Mouse (Mus musculus): ENCODE results near the gene Pomgnt1.

Gene Pomgnt1

DNA sequence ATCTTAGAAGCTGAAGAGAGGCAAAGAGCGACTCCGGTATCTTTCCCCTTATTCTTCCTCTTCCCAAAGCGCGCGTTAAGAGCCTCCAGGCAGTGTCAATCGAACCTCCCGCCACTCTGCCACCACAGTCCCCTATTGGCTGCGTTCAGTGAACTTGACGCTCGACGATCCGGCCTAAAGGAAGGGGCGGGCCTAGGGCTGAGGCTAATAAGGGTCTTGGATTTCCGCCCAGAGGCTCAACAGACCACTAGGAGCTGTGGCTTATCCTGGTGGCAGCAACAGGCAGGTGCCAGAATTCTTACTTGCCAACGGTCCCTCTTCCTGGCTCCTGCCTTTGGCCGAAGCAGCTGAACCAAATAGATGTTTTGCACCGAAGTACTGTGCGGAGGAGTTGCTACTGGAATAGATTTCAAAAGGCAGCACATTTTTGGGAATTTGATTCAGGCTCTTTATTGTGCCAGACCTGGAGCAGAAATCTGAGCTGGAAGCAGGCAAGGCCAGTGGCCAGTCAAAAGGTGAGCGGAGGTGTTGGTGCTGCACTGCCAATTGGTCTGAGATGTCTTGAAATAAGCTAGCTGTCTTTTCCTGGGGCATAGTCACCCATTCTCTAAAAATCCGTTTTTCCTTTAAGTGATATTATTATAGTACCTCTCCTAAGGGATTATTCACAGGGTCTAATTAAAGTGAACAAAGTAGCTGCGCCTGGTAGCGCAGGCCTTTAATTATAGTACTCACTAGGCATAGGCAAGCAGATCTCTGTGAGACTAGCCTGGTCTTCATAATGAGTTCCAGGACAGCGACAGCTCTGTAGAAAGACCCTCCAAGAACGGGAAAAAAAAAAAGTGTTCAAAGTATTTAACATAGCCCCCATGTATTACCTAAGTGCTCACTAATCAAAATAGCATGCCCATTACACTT is at the start of gene Pomgnt1, which contains the start of gene Rad54l:
Pomgnt1 (plus strand) TSS at position 239 of the 918 bp plus-strand sequence.
Rad54l (minus strand) TSS at position 89 of the 918 bp plus-strand sequence.
- POLR2A ChIA-PET, result interaction anchor here (0.5 to 6.0 kb wide), 91 partner anchors 8 to 825 kb away, joined by 3 to 47 read pairs (median 4); partner anchors contain the start of genes Gpbp1l1 (in 3 of the 4), Lrrc41 (in 3 of the 4), Nsun4 (in 3 of the 4) and Pik3r3 (in 3 of the 4)
- CTCF ChIA-PET, result interaction anchor here (0.7 to 2.2 kb wide), 10 partner anchors 11 to 97 kb away, joined by 3 to 8 read pairs (median 4); partner anchors contain the start of genes Lrrc41 (in 1 of the 4), Tspan1 (in 1 of the 4) and Uqcrh (in 1 of the 4)

DNA sequence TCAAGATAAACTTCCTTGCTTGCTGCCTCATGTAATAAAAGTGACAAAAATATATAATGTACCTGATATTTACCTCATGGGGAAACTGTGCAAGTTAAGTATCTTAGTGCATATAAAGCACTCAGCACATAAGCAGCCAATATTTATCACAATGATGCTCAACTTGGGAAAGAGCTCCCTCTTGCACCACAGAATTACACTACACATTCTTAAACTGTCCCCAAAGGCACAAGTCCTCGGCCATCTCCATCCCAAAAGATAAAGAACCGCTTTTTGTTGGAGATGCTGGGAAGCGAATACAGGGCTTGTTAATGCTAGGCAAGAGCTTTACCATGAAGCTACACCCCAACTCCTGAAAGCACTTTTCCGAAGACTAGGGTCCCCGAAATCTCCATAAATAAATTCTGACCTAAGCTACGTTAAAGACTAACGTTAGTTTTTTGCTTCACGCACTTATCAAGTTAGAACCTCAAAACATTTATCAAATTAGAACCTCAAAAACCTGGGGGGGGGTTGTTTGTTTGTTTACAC is 49.4 kb upstream of the Pomgnt1 start:
- POLR2A ChIA-PET, result interaction anchor here (0.5 to 5.5 kb wide), 50 partner anchors 8 to 1082 kb away, joined by 3 to 79 read pairs (median 5); partner anchors contain the start of genes Nsun4 (in 4 of the 4), Pomgnt1 (in 3 of the 4), Rad54l (in 3 of the 4) and Atpaf1 (in 1 of the 4)
- CTCF ChIA-PET, result interaction anchor here in 2 of 4 experiments (0.6 to 3.0 kb wide), 9 partner anchors 11 to 48 kb away, joined by 3 to 11 read pairs (median 3); partner anchors contain the start of gene Nsun4 (in 2 of the 2)

DNA sequence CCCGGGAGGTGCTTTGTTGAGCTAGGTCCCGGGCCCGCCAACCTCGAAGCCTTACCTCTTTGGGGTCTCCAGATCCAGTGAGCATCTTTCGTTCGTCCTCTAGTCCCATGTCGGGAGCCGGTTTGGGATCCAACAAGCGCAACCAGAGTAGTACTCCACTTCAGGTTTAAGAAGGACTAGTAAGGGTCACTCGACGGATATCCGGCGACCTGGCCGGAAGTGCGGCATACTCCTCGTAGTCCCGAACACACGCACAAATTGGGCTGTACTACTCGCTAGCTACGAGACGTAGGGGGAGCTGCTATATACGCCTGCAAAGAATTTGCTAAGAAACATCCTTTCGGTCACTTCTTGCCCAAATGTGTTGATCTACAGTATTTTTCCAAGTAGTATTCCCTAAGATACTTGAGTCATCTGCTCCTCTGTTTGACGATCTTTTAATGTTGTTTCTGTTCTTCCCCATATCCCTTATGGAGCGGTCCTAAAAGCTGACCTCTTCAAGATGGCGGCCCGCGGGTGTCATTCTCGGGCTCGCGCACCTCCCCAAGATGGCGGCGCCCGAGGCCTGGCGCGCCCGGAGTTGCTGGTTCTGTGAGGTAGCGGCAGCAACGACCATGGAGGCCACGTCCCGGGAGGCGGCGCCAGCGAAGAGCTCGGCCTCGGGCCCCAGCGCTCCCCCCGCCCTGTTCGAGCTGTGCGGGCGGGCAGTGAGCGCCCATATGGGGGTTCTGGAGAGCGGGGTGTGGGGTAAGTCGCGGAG is 48.6 kb upstream of the Pomgnt1 start, which contains the start of the genes Uqcrh and Lrrc41:
Uqcrh (minus strand) TSS at position 211 of the 760 bp plus-strand sequence.
Lrrc41 (plus strand) TSS at position 409 of the 760 bp plus-strand sequence.
- CTCF ChIA-PET, result interaction anchor here in 2 of 4 experiments (0.6 to 3.0 kb wide), 11 partner anchors 9 to 639 kb away, joined by 3 to 11 read pairs (median 3); partner anchors contain the start of genes Nsun4 (in 2 of the 2), Pomgnt1 (in 1 of the 2) and Rad54l (in 1 of the 2)
- POLR2A ChIA-PET, result interaction anchor here (0.5 to 5.5 kb wide), 72 partner anchors 8 to 1081 kb away, joined by 3 to 79 read pairs (median 4); partner anchors contain the start of genes Nsun4 (in 4 of the 4), Pomgnt1 (in 3 of the 4), Rad54l (in 3 of the 4) and Faah (in 2 of the 4)

DNA sequence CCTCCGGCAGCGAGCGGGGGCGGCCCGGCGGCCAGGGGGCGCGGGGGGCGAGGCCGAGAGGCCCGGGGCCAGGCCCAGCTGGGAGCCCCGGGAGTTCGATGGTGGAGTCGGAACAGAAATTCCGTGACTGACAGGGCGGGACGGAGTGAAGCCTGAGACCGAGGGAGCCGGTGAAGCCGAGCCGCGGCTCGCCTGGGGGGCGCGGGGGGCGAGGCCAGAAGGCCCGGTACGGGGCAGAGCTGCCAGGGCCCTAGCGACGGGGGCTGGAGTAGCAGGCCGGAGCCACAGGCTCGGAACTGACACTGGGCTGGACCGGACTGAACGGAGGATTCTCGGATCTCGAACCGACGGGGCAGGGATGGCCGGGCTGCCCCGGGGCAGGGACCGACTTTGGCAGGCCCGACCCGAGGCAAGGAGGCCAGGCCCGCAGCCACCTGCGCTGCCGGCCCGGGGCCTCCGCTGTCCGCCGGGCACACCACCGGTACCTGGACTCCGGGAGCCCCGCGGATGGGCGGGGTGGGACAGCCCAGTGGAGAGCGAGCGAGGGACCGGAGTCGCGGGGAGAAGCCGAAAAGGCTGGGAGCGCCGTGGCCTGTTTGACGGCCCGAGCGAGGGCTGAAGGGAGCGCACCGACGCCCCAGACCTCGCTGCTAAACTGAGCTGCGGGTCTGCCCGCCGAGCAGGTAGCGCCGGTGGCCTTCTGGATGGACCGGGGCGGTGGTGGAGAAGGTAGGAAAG is 47.8 kb upstream of the Pomgnt1 start:
- CTCF ChIA-PET, result interaction anchor here in 2 of 4 experiments (0.6 to 3.0 kb wide), 8 partner anchors 10 to 638 kb away, joined by 3 to 11 read pairs (median 4); partner anchors contain the start of genes Nsun4 (in 1 of the 2), Pomgnt1 (in 1 of the 2) and Rad54l (in 1 of the 2)

DNA sequence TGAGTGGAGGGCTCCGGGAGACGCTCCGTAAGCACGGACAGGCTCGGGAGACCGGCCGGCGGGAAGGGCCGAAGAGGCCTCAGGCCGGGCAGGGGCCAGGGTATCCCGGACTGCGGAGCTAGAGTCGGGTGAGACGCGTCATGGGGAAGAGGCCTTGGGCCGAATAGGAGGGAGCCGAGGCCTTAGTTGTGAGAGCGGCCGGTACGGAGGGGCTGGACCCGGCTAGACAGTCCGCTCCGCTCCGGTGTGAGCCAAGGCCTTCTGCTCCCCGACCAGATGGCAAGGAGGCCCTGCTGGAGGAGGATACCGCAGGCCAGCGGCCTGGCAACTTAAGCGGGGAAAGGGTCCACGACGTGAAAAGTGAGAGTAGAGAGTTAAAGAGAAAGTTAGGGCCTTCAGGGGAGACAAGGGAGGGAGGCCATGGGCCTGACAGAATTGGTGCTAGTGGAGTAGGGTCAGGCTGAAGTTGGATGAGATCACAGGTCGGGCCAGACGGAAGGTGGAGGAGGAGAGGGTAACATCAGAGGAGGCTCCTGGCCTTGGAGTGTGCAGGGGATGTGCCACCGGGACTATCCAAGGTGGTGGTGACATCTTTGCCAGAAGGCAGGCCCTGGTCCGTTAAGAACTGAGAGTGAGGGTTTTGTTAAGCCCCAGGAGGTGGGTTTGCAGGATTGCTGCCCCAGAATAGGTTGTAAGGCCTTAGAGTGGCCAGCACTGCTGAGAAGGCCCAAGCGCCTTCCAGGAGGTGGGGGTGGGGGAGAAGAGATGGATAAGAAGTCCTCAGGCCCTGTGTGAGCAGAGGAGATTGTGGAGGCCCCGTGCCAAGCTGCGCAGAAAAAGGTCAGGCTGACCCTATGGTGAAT is 47.0 kb upstream of the Pomgnt1 start:
- ChIA-PET POLR2A (interaction anchor here (0.8 to 5.5 kb wide), 25 partner anchors 8 to 609 kb away, joined by 3 to 79 read pairs (median 10); partner anchors contain the start of genes Nsun4 (in 3 of the 4), Pik3r3 (in 2 of the 4), Pomgnt1 (in 2 of the 4) and Rad54l (in 2 of the 4)), CTCF (interaction anchor here in 1 of 4 experiments (3.0 kb wide), 1 partner anchor 23 kb away, joined by 11 read pairs; the partner anchor contains the start of gene Nsun4)

More for the DNA sequence above, 47.8 kb upstream of the Pomgnt1 start:
- POLR2A ChIA-PET, result interaction anchor here (0.5 to 5.5 kb wide), 61 partner anchors 8 to 1080 kb away, joined by 3 to 79 read pairs (median 5); partner anchors contain the start of genes Nsun4 (in 4 of the 4), Pomgnt1 (in 3 of the 4), Rad54l (in 3 of the 4) and Faah (in 2 of the 4)

DNA sequence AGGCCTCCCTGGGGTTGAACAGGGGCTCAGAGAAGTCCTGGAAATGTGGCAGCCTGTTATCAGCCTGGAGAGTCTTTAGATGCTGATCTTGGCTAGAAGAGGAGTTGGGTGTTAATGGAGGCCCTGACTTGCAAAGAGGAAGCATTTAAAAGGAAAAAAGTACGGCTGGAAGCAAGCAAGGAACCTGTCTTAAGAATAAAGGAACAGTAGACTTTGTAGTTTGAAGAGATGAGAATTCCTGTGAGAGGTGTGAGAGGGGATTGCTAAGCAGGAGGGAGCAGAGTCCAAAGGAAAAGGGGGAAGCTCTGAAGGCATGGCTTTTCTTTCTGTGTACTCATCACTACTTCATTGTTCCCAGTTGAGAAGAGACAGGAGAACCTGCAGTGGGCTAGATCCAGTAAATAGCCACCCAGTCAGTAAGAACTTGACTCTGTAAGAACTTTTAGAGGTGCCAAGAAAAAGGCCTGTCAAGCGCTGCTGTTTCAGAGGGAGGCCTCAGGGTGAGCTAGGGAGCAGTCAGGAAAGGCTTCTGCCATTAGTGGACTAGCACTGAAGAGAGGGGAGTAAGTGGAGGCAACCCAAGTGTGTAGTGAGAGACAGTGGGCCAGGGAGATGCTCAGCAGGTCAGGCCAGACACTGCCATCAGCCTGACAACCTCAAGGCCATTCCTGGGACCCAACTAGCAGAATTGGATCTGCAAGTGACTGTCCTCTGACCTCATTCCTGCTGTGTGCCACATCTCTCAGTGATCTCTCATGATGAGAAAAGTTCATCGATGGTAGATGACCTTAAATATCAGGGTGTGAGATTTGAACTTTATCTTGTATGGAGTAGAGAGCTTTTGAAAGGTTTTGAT is 46.2 kb upstream of the Pomgnt1 start:
- ChIA-PET POLR2A (interaction anchor here in 2 of 4 experiments (0.6 to 5.5 kb wide), 6 partner anchors 11 to 1509 kb away, joined by 3 to 72 read pairs (median 8); partner anchors contain the start of gene Nsun4 (in 2 of the 2)), CTCF (interaction anchor here in 1 of 4 experiments (0.9 kb wide), 1 partner anchor 93 kb away, joined by 10 read pairs; no protein-coding TSS in a partner anchor)

DNA sequence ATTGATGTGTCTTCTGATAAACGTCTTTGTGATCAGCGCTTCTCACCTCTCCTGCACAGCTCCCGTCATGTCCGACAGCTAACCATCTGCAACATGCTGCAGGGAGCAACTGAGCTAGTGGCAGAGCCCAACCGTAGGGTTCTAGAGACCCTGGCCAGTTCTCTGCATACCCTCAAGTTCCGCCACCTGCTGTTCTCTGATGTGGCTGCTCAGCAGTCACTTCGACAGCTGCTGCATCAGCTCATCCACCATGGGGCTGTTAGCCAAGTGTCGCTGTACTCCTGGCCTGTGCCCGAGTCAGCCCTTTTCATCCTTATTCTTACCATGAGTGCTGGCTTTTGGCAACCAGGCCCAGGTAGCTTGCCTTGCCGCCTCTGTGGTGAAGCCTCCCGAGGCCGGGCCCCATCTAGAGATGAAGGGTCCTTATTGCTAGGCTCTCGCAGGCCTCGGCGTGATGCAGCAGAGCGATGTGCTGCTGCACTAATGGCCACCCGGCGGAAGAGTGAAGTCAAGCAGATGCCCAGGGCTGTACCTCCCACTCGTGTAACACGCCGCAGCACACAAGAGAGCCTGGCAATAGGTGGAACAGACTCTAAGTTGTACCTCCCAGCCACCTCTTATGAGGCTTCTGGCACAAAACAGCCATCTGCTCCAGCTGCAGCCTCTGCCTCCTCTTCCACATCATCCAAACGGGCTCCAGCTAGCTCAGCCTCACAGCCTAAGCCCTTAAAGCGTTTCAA is 35.0 kb upstream of the Pomgnt1 start:
- ChIA-PET POLR2A (interaction anchor here in 3 of 4 experiments (0.5 to 10.8 kb wide), 28 partner anchors 9 to 588 kb away, joined by 3 to 79 read pairs (median 6); partner anchors contain the start of genes Lrrc41 (in 3 of the 3), Nsun4 (in 3 of the 3), Uqcrh (in 3 of the 3) and Pomgnt1 (in 2 of the 3)), CTCF (interaction anchor here in 2 of 4 experiments (0.6 to 1.3 kb wide), 4 partner anchors 14 to 541 kb away, joined by 3 read pairs; partner anchors contain the start of genes Lrrc41 (in 1 of the 2) and Uqcrh (in 1 of the 2))

DNA sequence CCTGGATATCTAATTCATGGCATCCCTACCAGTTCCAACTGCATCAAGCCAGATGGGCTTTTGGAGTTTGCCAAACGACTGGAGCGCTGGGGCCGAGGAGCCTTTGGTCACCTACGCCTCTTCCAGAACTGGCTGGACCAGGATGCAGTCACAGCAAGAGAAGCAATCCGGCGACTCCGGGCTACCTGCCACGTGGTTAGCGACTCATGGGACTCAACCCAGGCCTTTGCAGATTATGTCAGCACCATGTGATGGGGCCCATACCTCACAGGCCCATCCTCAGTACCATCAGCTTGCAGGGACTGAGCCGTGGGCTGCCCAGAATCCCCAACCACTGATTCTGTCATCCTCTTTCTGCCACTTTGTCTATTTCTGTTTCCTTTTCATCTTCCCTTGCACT is 27.3 kb upstream of the Pomgnt1 start:
- POLR2A ChIA-PET, result interaction anchor here in 2 of 4 experiments (0.5 to 1.9 kb wide), 4 partner anchors 7 to 22 kb away, joined by 3 to 4 read pairs (median 4); partner anchors contain the start of genes Lrrc41 (in 1 of the 2) and Uqcrh (in 1 of the 2)
- CTCF ChIA-PET, result no interaction called here

DNA sequence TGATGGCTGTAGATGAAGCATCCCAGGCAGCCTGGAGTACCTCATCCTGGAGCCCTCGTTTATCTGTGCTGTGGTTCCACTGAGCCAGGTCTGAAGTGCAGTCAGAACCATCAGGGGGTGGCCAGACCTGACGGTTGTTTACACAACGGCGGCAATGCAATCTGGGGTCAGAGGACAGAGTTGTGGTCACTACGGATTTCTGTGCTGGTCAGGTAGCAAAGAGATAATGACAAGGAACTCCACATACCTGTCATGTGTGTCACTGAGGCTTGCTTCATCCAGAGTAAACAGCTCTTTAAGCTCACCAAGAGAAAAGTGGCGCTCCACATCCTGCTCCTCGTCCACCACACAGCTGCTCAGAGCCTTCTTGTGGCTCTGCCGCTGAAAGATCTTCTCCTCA is 26.4 kb upstream of the Pomgnt1 start:
- ChIA-PET POLR2A (interaction anchor here in 2 of 4 experiments (1.7 to 3.3 kb wide), 3 partner anchors 8 to 22 kb away, joined by 4 to 20 read pairs (median 8); partner anchors contain the start of genes Lrrc41 (in 1 of the 2) and Uqcrh (in 1 of the 2)), CTCF (interaction anchor here in 1 of 4 experiments (0.5 kb wide), 1 partner anchor 80 kb away, joined by 3 read pairs; no protein-coding TSS in a partner anchor)

DNA sequence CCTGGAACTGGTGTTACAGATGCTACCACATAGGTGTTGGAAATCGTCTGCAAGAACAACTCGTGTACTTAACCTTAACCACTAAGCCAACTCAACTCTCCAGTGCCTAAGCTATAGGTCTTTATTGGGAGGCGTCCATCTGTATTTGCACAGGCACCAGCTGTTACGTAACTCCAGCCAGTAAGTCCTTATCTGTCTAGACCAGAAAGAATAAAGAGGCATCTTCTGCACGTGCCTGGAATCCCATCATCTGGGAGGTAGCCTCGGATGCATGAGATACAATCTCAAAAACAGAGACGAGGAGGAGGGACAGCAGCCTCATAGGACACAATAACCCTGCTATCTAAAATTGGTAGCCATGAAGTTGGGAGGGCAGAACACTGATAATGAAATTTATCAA is 22.7 kb upstream of the Pomgnt1 start:
- ChIA-PET CTCF (no interaction called here), POLR2A (interaction anchor here in 3 of 4 experiments (0.8 to 3.6 kb wide), 11 partner anchors 9 to 49 kb away, joined by 3 to 14 read pairs (median 4); partner anchors contain the start of genes Lrrc41 (in 3 of the 3), Uqcrh (in 3 of the 3), Nsun4 (in 1 of the 3) and Pomgnt1 (in 1 of the 3))

DNA sequence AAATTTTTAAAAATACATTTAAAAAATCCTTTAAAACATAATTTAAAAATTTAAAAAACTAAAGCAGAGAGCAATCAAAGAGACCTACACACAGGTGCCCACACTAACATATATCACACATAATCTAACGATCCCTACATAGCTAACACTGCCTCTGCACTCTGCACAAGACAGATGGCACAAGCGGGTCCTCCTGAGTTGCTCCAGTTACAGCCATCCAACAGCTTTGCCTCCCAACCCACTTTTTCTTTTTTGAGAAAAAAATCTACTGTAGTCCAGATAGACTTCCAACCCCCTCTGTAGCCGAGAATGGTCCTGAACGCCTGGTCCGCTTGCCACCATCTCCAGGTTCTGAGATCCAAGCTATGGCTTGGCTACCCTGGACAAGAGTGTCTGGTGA is 18.4 kb upstream of the Pomgnt1 start:
- CTCF ChIA-PET, result interaction anchor here in 1 of 4 experiments (0.7 kb wide), 1 partner anchor 71 kb away, joined by 3 read pairs; no protein-coding TSS in a partner anchor
- POLR2A ChIA-PET, result interaction anchor here in 2 of 4 experiments (1.8 to 4.0 kb wide), 5 partner anchors 17 to 26 kb away, joined by 5 to 26 read pairs (median 10); partner anchors contain the start of genes Pomgnt1 (in 1 of the 2) and Rad54l (in 1 of the 2)

DNA sequence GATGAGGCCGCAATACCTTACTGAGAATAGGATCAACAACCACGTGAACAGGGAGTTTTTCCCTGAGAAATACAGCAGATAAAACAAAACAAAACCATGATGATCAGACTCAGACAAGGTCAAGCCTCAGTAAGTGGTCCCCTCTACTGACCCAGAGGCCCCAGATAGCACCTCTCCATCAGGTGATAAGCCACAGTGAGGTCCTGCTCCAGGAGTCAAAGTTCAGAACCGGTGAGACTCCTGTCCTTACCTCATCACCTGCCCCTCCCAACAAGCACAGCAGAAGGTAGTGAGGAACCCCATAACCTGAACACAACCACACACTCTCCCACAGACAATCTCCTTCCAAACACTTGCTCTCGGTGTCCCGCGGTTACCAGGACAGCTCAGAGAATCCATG is 12.9 kb upstream of the Pomgnt1 start:
- ChIA-PET CTCF (no interaction called here), POLR2A (interaction anchor here in 3 of 4 experiments (0.5 to 1.6 kb wide), 5 partner anchors 9 to 57 kb away, joined by 3 to 6 read pairs (median 4); partner anchors contain the start of genes Nsun4 (in 1 of the 3), Pomgnt1 (in 1 of the 3) and Rad54l (in 1 of the 3))

DNA sequence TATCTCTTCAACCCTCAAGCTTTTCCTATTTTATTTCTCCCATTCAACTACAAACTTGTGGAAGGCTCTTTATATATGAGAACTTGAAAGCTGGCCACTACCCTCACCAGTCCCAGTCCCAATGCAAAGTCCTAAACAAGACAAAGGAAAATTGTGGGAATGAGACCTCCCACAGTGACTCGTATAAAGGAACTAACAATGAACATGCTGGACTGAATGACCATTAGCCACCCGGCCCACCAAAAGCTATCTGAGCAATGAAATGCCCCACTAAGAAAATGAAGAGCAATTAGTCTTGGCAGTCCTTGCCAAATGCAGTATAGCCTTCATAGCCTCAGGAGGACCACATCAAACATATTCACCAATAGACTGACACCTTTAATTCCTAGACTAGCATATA is 12.2 kb upstream of the Pomgnt1 start:
- CTCF ChIA-PET, result interaction anchor here in 2 of 4 experiments (0.6 kb wide), 2 partner anchors 24 to 107 kb away, joined by 4 to 6 read pairs; no protein-coding TSS in a partner anchor

More for the DNA sequence above, 12.2 kb upstream of the Pomgnt1 start:
- POLR2A ChIA-PET, result interaction anchor here in 3 of 4 experiments (0.6 to 1.6 kb wide), 7 partner anchors 10 to 58 kb away, joined by 3 to 6 read pairs (median 4); partner anchors contain the start of genes Pomgnt1 (in 2 of the 3), Rad54l (in 2 of the 3) and Nsun4 (in 1 of the 3)
